Mouse (Mus musculus): ENCODE measurements around the gene Abcb10. TPM values are rescaled to one million over a fixed set of nuclear protein-coding genes. Genes with fewer than 3 reads are reported as not detected.

Gene Abcb10
- polyA plus RNA-seq, 1 experiment from 2014 or later = 20.3 TPM

GRCm38 (mm10) chr8:123999568-123999967 is 16.6 kb upstream of the Abcb10 start:
- Histone ChIP-seq H3K36me3 (peaks cover 96% of the 10 kb centered on the region), H3K27ac (no peak overlapping the region), H3K27me3 (ENCODE audit: low read depth, poor library complexity, severe bottlenecking) (no peaks in the 10 kb centered on the region), H3K9me3 (replicated peaks) (no peaks in the 10 kb centered on the region), H3K4me1 (no peaks in the 10 kb centered on the region), H3K4me3 (no peak overlapping the region)
- 98% methylated on average over 2 of the region's 2 CpGs for WGBS
- no peak for DNase-seq (ENCODE audit: low spot score)

- H3K4me3 ChIP-seq = no peak overlapping the region
These were observed 11.1 kb upstream of the Abcb10 start for GRCm38 (mm10) chr8:123993997-123994396.

GRCm38 (mm10) chr8:123993597-123993996 is 10.7 kb upstream of the Abcb10 start:
- H3K4me1 ChIP-seq = no peaks in the 10 kb centered on the region
- 90% methylated on average over 5 of the region's 5 CpGs for WGBS
- no peaks in the 10 kb centered on the region for H3K27me3 ChIP-seq (ENCODE audit: low read depth, poor library complexity, severe bottlenecking)
- DNase-seq (ENCODE audit: low spot score) = no peak
- peaks cover 53% of the 10 kb centered on the region for H3K36me3 ChIP-seq
- H3K27ac ChIP-seq = no peak overlapping the region
- H3K4me3 ChIP-seq = no peak overlapping the region
- no peaks in the 10 kb centered on the region for H3K9me3 ChIP-seq (replicated peaks)

More at GRCm38 (mm10) chr8:123993997-123994396, 11.1 kb upstream of the Abcb10 start:
- WGBS = 85% methylated on average over 3 of the region's 3 CpGs
- no peaks in the 10 kb centered on the region for H3K27me3 ChIP-seq (ENCODE audit: low read depth, poor library complexity, severe bottlenecking)
- H3K4me1 ChIP-seq = no peaks in the 10 kb centered on the region
- DNase-seq (ENCODE audit: low spot score) = no peak
- H3K9me3 ChIP-seq (replicated peaks) = no peaks in the 10 kb centered on the region
- H3K36me3 ChIP-seq = peaks cover 57% of the 10 kb centered on the region
- no peak overlapping the region for H3K27ac ChIP-seq

GRCm38 (mm10) chr8:123992587-123992986 is 9.7 kb upstream of the Abcb10 start:
- no peaks in the 10 kb centered on the region for H3K27me3 ChIP-seq (ENCODE audit: low read depth, poor library complexity, severe bottlenecking)
- H3K4me1 ChIP-seq = no peaks in the 10 kb centered on the region
- H3K4me3 ChIP-seq = no peak overlapping the region
- no peak for DNase-seq (ENCODE audit: low spot score)
- no peak overlapping the region for H3K27ac ChIP-seq
- peaks cover 44% of the 10 kb centered on the region for H3K36me3 ChIP-seq
- 92% methylated on average over 8 of the region's 8 CpGs for WGBS
- H3K9me3 ChIP-seq (replicated peaks) = no peaks in the 10 kb centered on the region

GRCm38 (mm10) chr8:123990277-123991049 is 7.5 kb upstream of the Abcb10 start:
- no peaks in the 10 kb centered on the region for H3K27me3 ChIP-seq (ENCODE audit: low read depth, poor library complexity, severe bottlenecking)
- WGBS = 86% methylated on average over 13 of the region's 13 CpGs
- no peak overlapping the region for H3K27ac ChIP-seq
- H3K4me1 ChIP-seq = no peaks in the 10 kb centered on the region
- no peak for DNase-seq (ENCODE audit: low spot score)
- no peaks in the 10 kb centered on the region for H3K9me3 ChIP-seq (replicated peaks)
- peaks cover 26% of the 10 kb centered on the region for H3K36me3 ChIP-seq
- H3K4me3 ChIP-seq = no peak overlapping the region

GRCm38 (mm10) chr8:123989128-123989527 is 6.2 kb upstream of the Abcb10 start:
- 73% methylated on average over 7 of the region's 7 CpGs for WGBS
- H3K4me1 ChIP-seq = no peaks in the 10 kb centered on the region
- no peak overlapping the region for H3K27ac ChIP-seq
- no peak for DNase-seq (ENCODE audit: low spot score)
- peaks cover 12% of the 10 kb centered on the region for H3K36me3 ChIP-seq
- H3K4me3 ChIP-seq = no peak overlapping the region
- no peaks in the 10 kb centered on the region for H3K9me3 ChIP-seq (replicated peaks)
- H3K27me3 ChIP-seq (ENCODE audit: low read depth, poor library complexity, severe bottlenecking) = no peaks in the 10 kb centered on the region

- WGBS = 74% methylated on average over 6 of the region's 6 CpGs
- H3K4me1 ChIP-seq = no peaks in the 10 kb centered on the region
- H3K27ac ChIP-seq = no peak overlapping the region
- H3K27me3 ChIP-seq (ENCODE audit: low read depth, poor library complexity, severe bottlenecking) = no peaks in the 10 kb centered on the region
- peaks cover 7% of the 10 kb centered on the region for H3K36me3 ChIP-seq
- H3K9me3 ChIP-seq (replicated peaks) = no peaks in the 10 kb centered on the region
- H3K4me3 ChIP-seq = no peak overlapping the region
- no peak for DNase-seq (ENCODE audit: low spot score)
These were observed 5.7 kb upstream of the Abcb10 start for GRCm38 (mm10) chr8:123988605-123989038.

GRCm38 (mm10) chr8:123982291-123982793 is 580 bp downstream of the Abcb10 start:
- peak; percentile 71 for DNase-seq (ENCODE audit: low spot score)
- under 1% methylated on average over 47 of the region's 48 CpGs for WGBS
- peaks cover 26% of the 10 kb centered on the region for H3K4me1 ChIP-seq
- H3K36me3 ChIP-seq = no peaks in the 10 kb centered on the region
- H3K4me3 ChIP-seq = peak overlapping the region; percentile 77
- no peaks in the 10 kb centered on the region for H3K27me3 ChIP-seq (ENCODE audit: low read depth, poor library complexity, severe bottlenecking)
- H3K9me3 ChIP-seq (replicated peaks) = no peaks in the 10 kb centered on the region
- peak overlapping the region; percentile 93 for H3K27ac ChIP-seq

- H3K27ac ChIP-seq = no peak overlapping the region
- H3K27me3 ChIP-seq (ENCODE audit: low read depth, poor library complexity, severe bottlenecking) = no peaks in the 10 kb centered on the region
- DNase-seq (ENCODE audit: low spot score) = no peak
- H3K9me3 ChIP-seq (replicated peaks) = no peaks in the 10 kb centered on the region
- H3K4me1 ChIP-seq = peaks cover 26% of the 10 kb centered on the region
- peak overlapping the region; percentile 77 for H3K4me3 ChIP-seq
- no peaks in the 10 kb centered on the region for H3K36me3 ChIP-seq
- WGBS = 71% methylated on average over 4 of the region's 4 CpGs
These were observed 1.2 kb downstream of the Abcb10 start for GRCm38 (mm10) chr8:123981674-123982073.

GRCm38 (mm10) chr8:123980239-123980638 is 2.7 kb downstream of the Abcb10 start:
- Histone ChIP-seq H3K36me3 (no peaks in the 10 kb centered on the region), H3K4me1 (peaks cover 26% of the 10 kb centered on the region), H3K27ac (no peak overlapping the region), H3K9me3 (replicated peaks) (no peaks in the 10 kb centered on the region), H3K27me3 (ENCODE audit: low read depth, poor library complexity, severe bottlenecking) (no peaks in the 10 kb centered on the region), H3K4me3 (peak overlapping the region; percentile 4; the same call in 1 of the 2 replicates)
- DNase-seq (ENCODE audit: low spot score) = no peak
- 78% methylated on average over 4 of the region's 4 CpGs for WGBS

- H3K9me3 ChIP-seq (replicated peaks) = no peaks in the 10 kb centered on the region
- no peak overlapping the region for H3K4me3 ChIP-seq
- H3K27ac ChIP-seq = no peak overlapping the region
- H3K4me1 ChIP-seq = peaks cover 26% of the 10 kb centered on the region
- no peaks in the 10 kb centered on the region for H3K36me3 ChIP-seq
- H3K27me3 ChIP-seq (ENCODE audit: low read depth, poor library complexity, severe bottlenecking) = no peaks in the 10 kb centered on the region
- WGBS = 64% methylated on average over 8 of the region's 8 CpGs
- no peak for DNase-seq (ENCODE audit: low spot score)
These were observed 4.0 kb downstream of the Abcb10 start for GRCm38 (mm10) chr8:123978926-123979325.

GRCm38 (mm10) chr8:123978166-123978838 is 4.6 kb downstream of the Abcb10 start:
- Histone ChIP-seq H3K4me1 (peaks cover 25% of the 10 kb centered on the region), H3K4me3 (no peak overlapping the region), H3K36me3 (no peaks in the 10 kb centered on the region), H3K27me3 (ENCODE audit: low read depth, poor library complexity, severe bottlenecking) (no peaks in the 10 kb centered on the region), H3K27ac (no peak overlapping the region), H3K9me3 (replicated peaks) (no peaks in the 10 kb centered on the region)
- DNase-seq (ENCODE audit: low spot score) = no peak
- WGBS = 74% methylated on average over 14 of the region's 14 CpGs

GRCm38 (mm10) chr8:123977499-123977898 is 5.4 kb downstream of the Abcb10 start:
- H3K27ac ChIP-seq = no peak overlapping the region
- no peak overlapping the region for H3K4me3 ChIP-seq
- DNase-seq (ENCODE audit: low spot score) = no peak
- H3K27me3 ChIP-seq (ENCODE audit: low read depth, poor library complexity, severe bottlenecking) = no peaks in the 10 kb centered on the region
- no peaks in the 10 kb centered on the region for H3K9me3 ChIP-seq (replicated peaks)
- WGBS = 97% methylated on average over 4 of the region's 4 CpGs
- H3K4me1 ChIP-seq = peaks cover 17% of the 10 kb centered on the region
- H3K36me3 ChIP-seq = no peaks in the 10 kb centered on the region
